Mouse (Mus musculus): ENCODE measurements around the gene 9930021J03Rik. TPM values are rescaled to one million over a fixed set of nuclear protein-coding genes. Genes with fewer than 3 reads are reported as not detected.
A peak's percentile ranks its signal among the peaks of the same experiment; 100 is the strongest.

9930021J03Rik gene
- polyA plus RNA-seq, 1 experiment from 2014 or later = 17.7 TPM

DNA sequence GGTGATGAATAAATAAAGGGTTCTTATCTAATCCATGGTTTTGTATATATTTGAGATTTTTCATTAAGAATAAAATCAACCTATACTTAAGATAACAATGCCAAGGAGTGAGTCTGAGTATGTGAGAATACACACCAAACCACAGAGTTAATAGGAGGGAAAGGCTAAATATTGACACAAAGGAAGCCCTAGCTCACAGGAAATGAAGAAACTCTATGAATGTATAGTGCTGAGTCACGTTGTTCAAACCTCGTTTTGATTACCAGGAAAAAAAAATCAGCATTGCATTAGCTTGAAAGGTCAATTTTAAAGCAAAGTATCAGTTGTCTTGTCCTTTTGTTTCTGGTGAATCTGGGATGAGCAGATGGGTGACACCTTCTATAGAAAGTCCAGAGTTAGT, 19.2 kb upstream of the 9930021J03Rik start:
- no peaks in the 10 kb centered on the region for H3K36me3 ChIP-seq (ENCODE audit: inconsistent target)
- H3K79me2 ChIP-seq (ENCODE audit: inconsistent target) = no peaks in the 10 kb centered on the region
- WGBS (ENCODE audit: missing documents) = 0% methylated on average over 2 of the region's 2 CpGs
- H3K4me3 ChIP-seq (ENCODE audit: inconsistent target) = no peak overlapping the region
- no peak overlapping the region for H3K27ac ChIP-seq

- Histone ChIP-seq H3K36me3 (ENCODE audit: inconsistent target) (no peaks in the 10 kb centered on the region), H3K79me2 (ENCODE audit: inconsistent target) (no peaks in the 10 kb centered on the region), H3K4me3 (ENCODE audit: inconsistent target) (no peak overlapping the region), H3K27ac (no peak overlapping the region)
- WGBS (ENCODE audit: missing documents) = 64% methylated on average over 6 of the region's 6 CpGs
Measured at GRCm38 (mm10) chr19:29824034-29824700, 18.4 kb upstream of the 9930021J03Rik start.

DNA sequence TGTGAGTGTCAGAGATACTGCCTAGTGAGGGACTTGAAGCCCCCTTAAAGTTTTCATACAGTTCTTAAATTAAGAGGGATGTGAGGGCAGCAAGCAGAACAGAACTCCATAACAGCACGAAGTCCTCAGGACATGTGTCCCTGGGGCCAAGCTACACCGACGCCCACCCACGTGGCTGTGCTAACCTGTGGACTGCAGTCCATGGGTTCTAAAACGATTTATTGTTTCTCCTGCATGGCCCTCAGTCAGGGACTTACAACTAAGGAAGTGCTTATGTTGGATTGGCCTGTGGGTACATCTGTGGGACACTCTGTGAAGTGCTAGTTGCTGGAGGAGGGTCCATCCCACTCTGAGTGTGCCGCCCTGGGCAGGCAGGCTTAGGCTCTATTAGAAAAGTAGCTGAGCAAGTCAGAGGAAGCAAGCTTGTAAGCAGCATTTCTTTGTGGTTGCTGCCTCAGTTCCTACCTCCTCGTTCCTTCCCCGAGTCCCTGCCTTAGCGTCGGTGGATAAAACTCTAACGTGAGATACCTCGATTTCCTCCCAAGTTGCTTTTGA, 17.7 kb upstream of the 9930021J03Rik start:
- H3K27ac ChIP-seq = no peak overlapping the region
- no peaks in the 10 kb centered on the region for H3K79me2 ChIP-seq (ENCODE audit: inconsistent target)
- no peaks in the 10 kb centered on the region for H3K36me3 ChIP-seq (ENCODE audit: inconsistent target)
- H3K4me3 ChIP-seq (ENCODE audit: inconsistent target) = no peak overlapping the region
- WGBS (ENCODE audit: missing documents) = 80% methylated on average over 12 of the region's 12 CpGs

GRCm38 (mm10) chr19:29820966-29821365, 15.2 kb upstream of the 9930021J03Rik start:
- Histone ChIP-seq H3K79me2 (ENCODE audit: inconsistent target) (no peaks in the 10 kb centered on the region), H3K4me3 (ENCODE audit: inconsistent target) (no peak overlapping the region), H3K27ac (no peak overlapping the region), H3K36me3 (ENCODE audit: inconsistent target) (no peaks in the 10 kb centered on the region)

DNA sequence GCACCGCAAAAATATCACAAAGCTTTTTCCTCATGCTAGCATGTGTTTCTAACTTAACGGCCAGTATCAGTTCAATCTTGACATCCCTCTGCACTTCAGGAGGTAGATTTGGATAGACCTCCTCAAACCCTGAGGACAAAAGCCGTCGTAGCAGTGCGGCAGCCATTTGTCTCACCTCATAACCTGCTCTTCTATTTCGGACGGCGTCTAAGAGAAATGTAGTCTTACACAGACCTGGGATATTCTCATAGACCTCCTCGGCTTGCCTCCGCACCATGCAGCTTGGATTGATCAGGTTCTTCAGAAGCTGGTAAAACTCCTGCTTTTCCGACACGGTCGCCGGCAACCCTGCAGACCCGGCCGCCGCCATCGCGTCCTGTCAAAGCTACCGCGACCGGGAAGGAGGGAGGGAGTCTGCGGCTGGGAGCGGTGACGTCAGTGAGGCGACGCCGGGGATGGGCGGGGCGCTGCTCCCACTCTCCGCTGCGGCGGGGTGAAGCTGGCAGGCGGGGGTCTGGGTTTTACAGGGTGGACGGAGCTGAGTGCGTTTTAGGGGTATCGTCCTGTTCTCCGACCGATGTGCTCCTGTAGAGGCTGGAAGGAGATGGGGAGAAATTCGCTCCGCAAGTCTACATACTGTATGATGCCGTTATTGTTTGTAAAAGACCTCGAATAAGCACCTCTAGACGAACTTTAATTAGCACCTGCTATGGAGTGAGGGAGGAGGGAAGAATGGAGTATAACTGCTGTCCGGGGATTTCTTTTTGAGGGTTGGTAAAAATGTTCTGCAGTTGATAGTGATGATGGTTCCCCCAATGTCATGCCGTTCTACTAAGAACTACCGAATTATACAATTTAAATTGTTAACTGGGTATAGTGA, 7.0 kb upstream of the 9930021J03Rik start, which contains the start of gene Ranbp6:
Gene Ranbp6, minus strand, starts transcription at position 394 of the 880 bp plus-strand sequence.
- Histone ChIP-seq H3K27ac (peak within 1 kb of the TSS; percentile 29; the same call in 1 of the 2 replicates), H3K4me3 (ENCODE audit: inconsistent target) (peak within 1 kb of the TSS; percentile 92), H3K79me2 (ENCODE audit: inconsistent target) (peaks cover 42% of the 10 kb centered on the region), H3K36me3 (ENCODE audit: inconsistent target) (0 out of 2 replicates have a peak, but pooled peaks cover 4% of the 10 kb centered on the region)
- WGBS (ENCODE audit: missing documents) = 1% methylated on average over 47 of the region's 47 CpGs

DNA sequence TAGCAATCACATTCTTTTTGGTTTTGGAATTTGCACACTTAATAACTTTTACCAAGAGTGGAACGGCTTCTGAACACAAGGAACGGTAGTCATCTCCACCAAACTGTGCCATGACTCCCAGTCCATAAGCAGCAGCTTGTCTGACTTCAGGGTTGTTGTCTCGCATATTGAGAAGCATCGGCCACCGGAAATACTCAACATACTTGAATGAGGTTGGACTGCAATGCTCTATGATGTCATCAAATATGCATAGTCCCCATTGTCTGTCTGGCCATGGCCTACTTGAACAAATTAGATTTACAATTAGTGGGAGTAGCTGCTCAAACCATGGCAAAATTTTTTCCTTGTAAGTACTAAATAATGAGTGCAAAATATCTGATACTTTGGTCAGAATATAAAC, 4.2 kb upstream of the 9930021J03Rik start:
- H3K4me3 ChIP-seq (ENCODE audit: inconsistent target) = no peak overlapping the region
- 100% methylated on average over 5 of the region's 5 CpGs for WGBS (ENCODE audit: missing documents)

DNA sequence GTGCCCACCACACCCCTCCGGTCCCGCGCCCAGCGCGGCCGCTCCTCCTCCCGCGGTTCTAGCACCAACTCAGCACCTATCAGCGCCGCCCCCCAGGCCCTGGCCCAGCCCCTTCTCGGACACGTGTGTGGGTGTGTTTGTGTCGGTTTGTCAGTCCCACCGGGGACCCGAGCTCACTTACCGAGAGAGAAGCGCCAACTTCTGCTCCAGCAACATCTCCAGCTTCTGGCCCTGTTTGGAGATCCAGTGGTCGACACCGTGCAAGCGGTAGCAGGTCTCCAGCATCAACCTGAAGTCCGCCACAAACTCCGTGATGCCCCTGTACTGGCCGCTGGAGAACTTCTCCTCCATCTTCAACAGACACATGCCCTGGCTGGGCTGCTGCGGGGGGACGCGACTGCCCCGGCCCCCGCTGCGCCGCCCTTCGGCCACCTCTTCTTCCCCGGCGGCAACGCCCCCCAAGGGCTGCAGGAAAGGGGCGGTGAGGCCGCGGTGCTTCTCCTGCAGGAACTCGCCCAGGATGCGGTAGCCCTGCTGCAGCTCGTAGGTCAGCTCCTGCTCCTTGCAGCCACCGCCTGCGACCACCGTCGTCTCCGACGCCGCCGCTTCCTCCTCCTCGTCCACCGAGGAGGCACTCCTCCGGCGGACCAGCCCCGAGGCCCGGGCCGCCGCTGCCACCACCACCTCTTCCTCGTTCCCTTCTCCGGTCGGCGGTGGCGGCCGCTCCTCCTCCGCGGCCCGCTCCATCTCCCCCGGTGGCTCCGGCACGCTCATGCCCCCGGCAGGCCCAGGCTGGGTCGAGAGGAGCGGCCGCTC, 480 bp downstream of the 9930021J03Rik start:
- Histone ChIP-seq H3K4me3 (ENCODE audit: inconsistent target) (peak overlapping the region; percentile 47), H3K79me2 (ENCODE audit: inconsistent target) (peaks cover 74% of the 10 kb centered on the region), H3K27ac (no peak overlapping the region), H3K36me3 (ENCODE audit: inconsistent target) (no peaks in the 10 kb centered on the region)
- under 1% methylated on average over 70 of the region's 72 CpGs for WGBS (ENCODE audit: missing documents)

More for the DNA sequence above, 4.2 kb upstream of the 9930021J03Rik start:
- Histone ChIP-seq H3K36me3 (ENCODE audit: inconsistent target) (0 out of 2 replicates have a peak, but pooled peaks cover 4% of the 10 kb centered on the region), H3K27ac (no peak overlapping the region), H3K79me2 (ENCODE audit: inconsistent target) (peaks cover 52% of the 10 kb centered on the region)

DNA sequence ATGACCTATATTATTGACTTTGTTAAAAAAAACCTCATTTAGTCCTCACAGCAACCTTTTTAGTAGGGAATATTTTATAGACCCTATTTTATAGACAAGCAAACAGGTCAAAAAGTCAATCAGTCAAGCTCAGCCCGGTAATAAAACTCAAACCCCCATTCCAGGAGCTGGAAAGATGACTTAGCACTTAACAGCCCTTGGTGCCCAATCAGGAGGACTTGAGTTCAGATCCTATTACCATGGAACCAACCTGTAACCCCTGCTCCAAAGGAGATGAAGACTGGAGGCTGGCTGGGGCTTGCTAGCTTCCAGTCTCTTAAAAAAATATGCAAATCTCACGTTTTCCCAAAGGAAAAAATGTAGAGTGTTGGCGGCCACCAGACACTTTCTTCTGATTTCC, 1.8 kb downstream of the 9930021J03Rik start:
- 67% methylated on average over 3 of the region's 3 CpGs for WGBS (ENCODE audit: missing documents)
- Histone ChIP-seq H3K4me3 (ENCODE audit: inconsistent target) (no peak overlapping the region), H3K27ac (no peak overlapping the region), H3K36me3 (ENCODE audit: inconsistent target) (no peaks in the 10 kb centered on the region), H3K79me2 (ENCODE audit: inconsistent target) (peaks cover 73% of the 10 kb centered on the region)

DNA sequence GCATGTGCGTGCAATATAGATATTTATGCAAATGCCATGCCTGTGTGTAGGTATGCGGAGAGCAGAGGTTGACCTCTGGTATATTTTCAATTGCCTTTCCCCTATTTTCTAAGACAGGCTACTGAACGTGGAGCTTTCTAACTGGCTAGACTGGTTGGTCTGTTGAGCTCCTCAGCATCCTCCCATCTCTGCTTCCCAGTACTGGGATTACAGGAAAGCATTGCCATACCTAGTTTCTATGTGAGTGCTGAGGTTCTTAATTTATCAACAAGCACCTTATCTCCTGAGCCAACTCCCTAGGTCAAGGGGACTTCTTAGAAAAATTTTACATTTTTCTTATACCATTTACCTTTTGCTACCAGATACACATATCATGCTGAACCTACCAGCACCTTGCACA, 8.4 kb downstream of the 9930021J03Rik start:
- Histone ChIP-seq H3K36me3 (ENCODE audit: inconsistent target) (no peaks in the 10 kb centered on the region), H3K27ac (no peak overlapping the region), H3K4me3 (ENCODE audit: inconsistent target) (no peak overlapping the region), H3K79me2 (ENCODE audit: inconsistent target) (peaks cover 81% of the 10 kb centered on the region)
- WGBS (ENCODE audit: missing documents) = 98% methylated on average over 3 of the region's 3 CpGs

DNA sequence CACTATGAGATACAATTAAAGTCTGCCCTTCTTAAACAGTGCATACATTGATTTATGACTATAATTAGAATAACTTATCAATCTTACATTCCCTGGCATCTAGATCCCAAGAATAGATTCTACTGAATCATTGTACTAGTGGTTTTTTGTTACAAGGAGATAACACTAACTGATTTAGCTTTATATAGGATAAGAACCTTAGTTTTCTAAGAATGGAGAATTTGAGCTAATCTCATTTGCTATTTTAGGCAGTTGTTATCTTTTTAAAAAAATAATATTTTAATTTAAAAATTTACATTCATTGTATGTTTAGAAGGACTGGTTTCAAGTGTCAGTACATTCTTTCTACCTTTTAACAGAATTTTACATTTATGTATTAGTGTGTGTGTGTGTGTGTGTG, 17.8 kb downstream of the 9930021J03Rik start:
- H3K27ac ChIP-seq = no peak overlapping the region
- no peak overlapping the region for H3K4me3 ChIP-seq (ENCODE audit: inconsistent target)
- H3K79me2 ChIP-seq (ENCODE audit: inconsistent target) = peaks cover 8% of the 10 kb centered on the region; the same call in 1 of the 2 replicates
- H3K36me3 ChIP-seq (ENCODE audit: inconsistent target) = peaks cover 7% of the 10 kb centered on the region; the same call in 1 of the 2 replicates

- no peaks in the 10 kb centered on the region for H3K79me2 ChIP-seq (ENCODE audit: inconsistent target)
- peaks cover 7% of the 10 kb centered on the region; the same call in 1 of the 2 replicates for H3K36me3 ChIP-seq (ENCODE audit: inconsistent target)
- H3K4me3 ChIP-seq (ENCODE audit: inconsistent target) = no peak overlapping the region
- H3K27ac ChIP-seq = no peak overlapping the region
- WGBS (ENCODE audit: missing documents) = 95% methylated on average over 2 of the region's 2 CpGs
Measured at GRCm38 (mm10) chr19:29782914-29783313, 22.9 kb downstream of the 9930021J03Rik start.

- Histone ChIP-seq H3K27ac (no peak overlapping the region), H3K79me2 (ENCODE audit: inconsistent target) (no peaks in the 10 kb centered on the region), H3K4me3 (ENCODE audit: inconsistent target) (no peak overlapping the region), H3K36me3 (ENCODE audit: inconsistent target) (no peaks in the 10 kb centered on the region; the same call in 1 of the 2 replicates)
- 97% methylated on average over 2 of the region's 2 CpGs for WGBS (ENCODE audit: missing documents)
Measured at GRCm38 (mm10) chr19:29753939-29754338, 51.9 kb downstream of the 9930021J03Rik start.

GRCm38 (mm10) chr19:29750994-29751393, 54.8 kb downstream of the 9930021J03Rik start:
- 92% methylated on average over 3 of the region's 3 CpGs for WGBS (ENCODE audit: missing documents)
- Histone ChIP-seq H3K27ac (no peak overlapping the region), H3K36me3 (ENCODE audit: inconsistent target) (no peaks in the 10 kb centered on the region; the same call in 1 of the 2 replicates), H3K4me3 (ENCODE audit: inconsistent target) (no peak overlapping the region), H3K79me2 (ENCODE audit: inconsistent target) (no peaks in the 10 kb centered on the region)

GRCm38 (mm10) chr19:29743531-29743930, 62.3 kb downstream of the 9930021J03Rik start:
- H3K79me2 ChIP-seq (ENCODE audit: inconsistent target) = no peaks in the 10 kb centered on the region
- no peaks in the 10 kb centered on the region for H3K36me3 ChIP-seq (ENCODE audit: inconsistent target)
- WGBS (ENCODE audit: missing documents) = 94% methylated on average over 5 of the region's 5 CpGs
- no peak overlapping the region for H3K27ac ChIP-seq
- H3K4me3 ChIP-seq (ENCODE audit: inconsistent target) = no peak overlapping the region

Data from macrophage (primary cell).